Mouse (Mus musculus): ENCODE results near the gene Wdr20.

GRCm38 (mm10) chr12:110784211-110784610 is 46.5 kb downstream of the Wdr20 start:
- TF ChIP-seq CTCF (IDR thresholded peaks at IDR 0.05; ENCODE audit: low read depth): no peak
- no peak for TF ChIP-seq EP300 (optimal IDR thresholded peaks at IDR 0.05)
